Mouse (Mus musculus): Measurements from ENCODE around the gene Gm11565.
"Not testable (repeated sequence)": the region's sequence is repeated elsewhere in the genome, so short reads cannot be mapped to it uniquely, and the experiment has no call there.

The Gm11565 gene

DNA sequence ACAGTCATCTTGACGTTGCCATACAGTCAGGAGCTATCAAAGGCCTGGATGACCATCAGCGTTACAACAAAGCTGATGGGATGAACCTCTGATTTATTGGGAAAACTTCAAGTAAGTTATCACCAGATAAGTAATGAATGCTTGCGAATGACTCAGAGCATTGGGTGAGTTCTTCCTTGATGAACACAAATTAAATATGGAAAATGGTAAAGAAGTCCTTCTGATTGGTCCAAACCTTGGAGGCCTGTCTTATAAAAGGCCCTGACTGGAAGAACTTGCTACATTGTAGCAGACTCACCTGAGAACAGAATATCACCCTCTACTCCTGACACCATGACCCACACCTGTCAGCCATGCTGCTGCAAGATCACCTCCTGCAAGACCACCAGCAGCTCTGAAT is at the start of gene Gm11565:
TSS of gene Gm11565 (plus strand) at position 301 of the 400 bp plus-strand sequence.
- no peak for DNase-seq (ENCODE audit: low read depth, low spot score)

DNA sequence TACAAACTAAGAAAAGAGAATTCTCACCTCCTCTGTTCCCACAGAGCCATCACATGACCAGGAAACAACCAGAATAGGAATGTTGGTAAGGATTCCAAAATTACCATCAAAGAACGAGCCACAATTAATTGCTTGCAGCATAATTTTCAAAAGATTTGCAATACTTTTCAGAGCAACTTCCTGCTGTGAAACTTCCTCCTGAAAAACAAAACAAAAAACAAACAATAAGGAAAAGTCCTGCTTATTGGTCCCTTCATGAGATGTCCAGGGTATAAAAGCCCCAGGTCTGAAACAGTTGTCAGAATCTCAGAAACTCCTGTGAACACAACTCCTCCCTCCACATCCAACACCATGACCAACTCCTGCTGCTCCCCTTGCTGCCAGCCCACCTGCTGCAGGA is 41.5 kb upstream of the Gm11565 start, which contains the start of gene Krtap9-1:
TSS of gene Krtap9-1 (plus strand) at position 301 of the 400 bp plus-strand sequence.
- not testable (repeated sequence) for DNase-seq (ENCODE audit: low read depth, low spot score)

- DNase-seq (ENCODE audit: low read depth, low spot score), result not testable (repeated sequence)
Observed at GRCm38 (mm10) chr11:99878887-99879286, 35.7 kb upstream of the Gm11565 start, which contains the start of gene Gm11567. Gene Gm11567, plus strand, starts transcription at chr11:99879187.

DNA sequence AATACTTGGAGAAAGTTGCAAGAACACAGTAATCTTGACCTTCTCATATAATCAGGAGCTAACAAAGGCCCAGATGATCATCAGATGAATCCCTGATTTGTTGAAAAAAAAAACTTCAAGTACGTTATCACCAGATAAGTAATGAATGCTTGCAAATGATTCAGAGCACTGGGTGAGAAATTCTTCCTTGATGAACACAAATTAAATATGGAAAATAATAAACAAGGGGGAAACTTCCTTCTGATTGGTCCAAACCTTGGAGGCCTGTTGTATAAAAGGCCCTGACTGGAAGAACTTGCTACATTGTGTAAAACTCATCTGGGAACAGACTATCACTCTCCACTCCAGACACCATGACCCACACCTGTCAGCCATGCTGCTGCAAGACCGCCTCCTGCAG is 6.9 kb upstream of the Gm11565 start, which contains the start of gene Krtap31-1:
TSS of gene Krtap31-1 (plus strand) at position 301 of the 400 bp plus-strand sequence.
- no peak for DNase-seq (ENCODE audit: low read depth, low spot score)

DNA sequence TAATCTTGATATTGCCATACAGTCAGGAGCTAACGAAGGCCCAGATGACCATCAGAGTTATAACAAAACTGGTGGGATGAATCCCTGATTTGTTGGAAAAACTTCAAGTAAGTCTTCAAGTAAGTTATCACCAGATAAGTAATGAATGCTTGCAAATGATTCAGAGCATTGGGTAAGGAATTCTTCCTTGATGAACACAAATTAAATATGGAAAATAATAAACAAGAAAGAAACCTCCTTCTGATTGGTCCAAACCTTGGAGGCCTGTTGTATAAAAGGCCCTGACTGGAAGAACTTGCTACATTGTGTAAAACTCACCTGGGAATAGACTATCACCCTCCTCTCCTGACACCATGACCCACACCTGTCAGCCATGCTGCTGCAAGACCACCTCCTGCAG is 21.4 kb downstream of the Gm11565 start, which contains the start of gene Krtap31-2:
TSS of gene Krtap31-2 (plus strand) at position 301 of the 400 bp plus-strand sequence.
- no peak for DNase-seq (ENCODE audit: low read depth, low spot score)

GRCm38 (mm10) chr11:99937751-99938264 is 23.3 kb downstream of the Gm11565 start:
- peak; percentile 20 for DNase-seq (ENCODE audit: low read depth, low spot score)

- DNase-seq (ENCODE audit: low read depth, low spot score), result no peak
Observed at GRCm38 (mm10) chr11:99948175-99948574, 33.6 kb downstream of the Gm11565 start, which contains the start of gene Krtap9-5. Gene Krtap9-5, plus strand, starts transcription at chr11:99948475.

DNA sequence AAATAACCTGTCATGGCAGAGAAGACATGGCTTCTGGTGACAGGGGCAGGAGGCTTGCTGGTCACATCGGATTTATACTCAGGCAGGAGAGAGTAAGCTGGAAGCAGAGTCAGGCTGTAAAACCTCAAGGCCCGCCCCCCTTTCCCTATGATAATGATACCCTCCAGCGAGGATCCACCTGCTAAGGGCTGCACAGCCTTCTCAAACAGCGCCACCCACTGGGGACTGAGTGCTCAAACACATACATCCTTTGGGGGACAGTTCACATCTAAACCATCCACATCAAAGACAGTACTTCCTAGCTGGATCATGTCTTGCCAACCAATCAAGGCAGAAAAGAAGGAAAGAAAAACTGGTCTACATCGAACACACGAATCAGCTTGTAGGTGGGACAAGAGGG is 49.7 kb downstream of the Gm11565 start:
- peak; percentile 9 for DNase-seq (ENCODE audit: low read depth, low spot score)
